Mouse (Mus musculus) urinary bladder, adult 18-20 months (tissue): Measurements from ENCODE around the gene Cask.

Experiments
- DNase-seq, 2 experiments: peaks; one replicate each; pipeline ENCODE4 v3.0.0; 2022; ENCODE audit warnings: low spot score in 2 of 2, mixed read lengths in 2 of 2

Gene Cask

DNA sequence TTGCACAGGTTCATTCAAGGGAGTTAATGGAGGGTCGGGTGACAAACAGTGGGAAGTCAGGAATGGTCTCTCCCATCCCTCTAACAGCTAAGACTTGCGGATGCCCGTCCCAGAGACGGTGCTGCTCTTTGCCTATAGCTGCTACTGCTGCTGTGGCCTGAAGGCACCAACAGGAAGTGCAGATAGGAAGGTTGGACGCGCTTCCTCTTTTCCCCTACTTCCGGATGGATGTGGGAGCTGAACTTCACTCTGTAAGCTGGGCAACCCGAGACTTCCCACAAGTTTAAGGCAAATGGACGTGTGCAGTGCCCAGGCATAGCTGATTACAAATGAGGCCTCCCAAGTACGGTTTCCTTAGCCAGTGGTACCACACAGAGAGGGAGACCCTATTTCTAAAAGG lies 333.1 kb downstream of the Cask start:
- no peak for DNase-seq

DNA sequence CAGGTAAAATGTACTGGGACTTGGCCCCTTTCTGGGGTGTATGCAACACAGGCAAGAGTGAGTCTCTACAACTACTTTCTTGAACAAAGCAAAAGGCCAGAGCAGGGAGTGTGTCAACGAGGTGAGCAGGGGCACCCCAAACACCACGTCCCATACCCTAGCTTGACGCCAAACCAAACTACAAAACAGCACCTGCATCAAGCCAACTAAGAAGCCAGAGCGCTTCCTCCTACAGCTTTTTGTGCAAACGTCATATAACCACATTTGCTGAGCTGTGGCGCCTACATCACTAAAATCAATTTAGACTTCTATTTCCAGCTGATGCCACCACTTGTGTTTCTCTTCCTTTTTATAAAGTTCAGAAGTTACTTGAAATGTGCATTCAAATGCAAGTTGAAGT lies 334.7 kb downstream of the Cask start:
- no peak for DNase-seq

DNA sequence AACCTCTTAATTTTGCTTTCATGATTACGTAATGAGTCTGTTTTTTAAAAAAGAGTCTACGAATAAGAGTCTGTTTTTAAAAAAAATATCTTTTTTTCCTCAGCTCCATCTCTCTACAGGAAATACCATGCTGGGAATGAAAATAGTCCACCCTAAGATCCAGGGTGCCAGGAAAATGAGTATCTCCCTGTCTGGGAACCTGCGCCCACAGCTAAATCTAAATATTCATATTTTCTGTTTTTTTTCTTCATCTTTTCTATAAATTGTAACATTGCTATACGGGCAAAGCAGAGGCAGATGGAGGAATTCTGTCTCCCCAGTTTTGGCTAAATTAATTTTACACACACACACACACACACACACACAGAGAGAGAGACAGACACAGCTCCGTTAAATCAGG lies 337.3 kb downstream of the Cask start:
- no peak for DNase-seq

DNA sequence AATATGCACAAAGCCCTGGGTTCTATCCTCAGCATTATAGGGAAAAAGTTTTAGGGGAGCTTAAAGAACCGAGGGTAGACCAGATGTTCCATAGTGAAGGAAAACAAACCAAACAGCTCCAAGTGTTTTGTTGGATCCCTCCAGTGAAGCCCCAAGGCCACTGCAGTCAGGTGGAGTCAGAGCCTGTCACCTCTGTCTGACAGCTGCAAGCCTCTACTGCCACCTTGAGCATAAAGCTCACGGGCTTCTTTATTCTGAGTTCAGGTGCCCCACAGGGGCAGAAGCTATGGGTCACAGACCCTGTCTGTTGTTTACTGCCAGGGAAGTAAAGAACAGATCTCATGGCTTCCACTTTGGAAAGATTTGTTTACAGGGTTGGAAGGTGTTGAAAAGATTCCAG lies 338.0 kb downstream of the Cask start:
- DNase-seq = no peak

DNA sequence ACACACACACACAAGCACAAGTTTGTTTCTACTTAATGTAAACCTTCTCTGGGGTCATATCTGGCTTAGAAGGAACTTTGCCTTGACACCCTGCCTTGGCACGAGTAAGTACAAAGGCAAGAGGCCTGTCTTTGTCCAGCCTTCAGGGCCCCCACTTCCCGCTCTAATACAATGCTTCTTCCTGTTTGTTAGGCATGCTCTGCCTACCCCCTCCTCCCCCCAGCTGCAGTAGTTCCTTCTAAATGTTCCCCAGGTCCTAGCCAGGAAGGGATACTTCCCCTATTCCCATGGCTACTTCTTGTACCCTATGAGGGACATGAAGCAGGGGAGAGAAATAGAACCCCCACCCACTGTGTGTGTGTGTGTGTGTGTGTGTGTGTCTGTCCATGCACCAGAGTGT lies 344.8 kb downstream of the Cask start:
- DNase-seq = no peak

DNA sequence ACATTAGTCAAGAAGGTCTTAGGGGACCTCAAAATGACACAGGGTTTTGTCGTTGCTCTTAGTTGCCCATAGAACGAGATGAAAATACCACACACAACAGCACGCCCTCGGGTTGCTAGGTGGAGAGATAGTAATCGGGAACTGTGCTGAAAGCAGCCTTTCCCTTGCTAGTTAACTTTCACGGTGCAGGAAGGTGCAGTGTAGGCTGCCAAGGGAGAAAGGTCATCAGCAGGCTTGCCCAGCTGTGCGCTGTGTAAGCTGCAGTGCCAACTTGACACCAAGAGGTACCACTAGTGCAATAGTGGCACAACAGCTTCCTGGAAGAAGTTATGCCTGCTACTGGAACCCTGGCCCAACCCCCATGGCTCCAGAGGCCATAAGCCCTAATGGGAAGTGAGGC lies 346.8 kb downstream of the Cask start:
- no peak for DNase-seq

DNA sequence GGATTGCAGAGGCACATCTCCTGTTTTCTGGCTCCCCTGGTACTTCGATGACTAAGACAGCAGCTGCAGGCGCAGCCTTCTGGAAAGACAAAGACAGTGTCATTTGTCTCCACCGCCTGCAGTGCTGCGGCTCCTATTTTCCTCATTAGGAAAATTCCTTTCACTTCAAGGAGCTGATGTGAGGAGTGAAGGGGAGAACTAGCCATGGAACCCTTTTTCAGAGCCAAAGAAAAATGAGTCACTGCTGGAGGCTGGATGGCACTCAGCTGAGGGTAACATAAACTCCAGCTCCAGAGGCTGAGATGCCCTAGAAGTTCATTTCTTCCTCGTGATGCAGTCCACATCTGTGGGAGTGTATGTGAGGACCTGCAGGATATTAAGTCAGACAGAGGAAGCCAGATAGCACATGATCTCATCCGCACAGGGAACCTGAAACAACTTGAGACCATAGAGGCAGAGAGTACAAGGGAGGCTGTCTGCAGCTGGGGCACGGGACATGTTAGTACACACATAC lies 348.2 kb downstream of the Cask start:
- DNase-seq = no peak

DNA sequence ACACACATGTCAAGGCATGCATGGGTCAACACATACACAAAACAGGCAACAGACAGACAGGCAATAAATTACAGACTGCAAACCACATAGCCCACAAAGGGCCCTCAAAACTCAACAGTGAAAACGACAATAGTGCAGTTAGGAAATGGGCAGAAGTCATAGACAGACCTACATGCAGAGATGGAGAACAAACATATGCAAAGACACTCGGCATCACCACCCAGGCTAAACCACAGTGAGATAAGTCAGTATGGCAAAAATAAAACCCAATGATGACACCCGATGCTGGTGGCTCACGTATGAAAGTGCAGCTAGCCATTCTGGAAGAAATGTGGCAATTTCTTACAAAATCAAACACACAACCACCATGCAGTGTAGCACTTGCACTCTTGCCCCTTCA lies 350.9 kb downstream of the Cask start:
- no peak for DNase-seq

DNA sequence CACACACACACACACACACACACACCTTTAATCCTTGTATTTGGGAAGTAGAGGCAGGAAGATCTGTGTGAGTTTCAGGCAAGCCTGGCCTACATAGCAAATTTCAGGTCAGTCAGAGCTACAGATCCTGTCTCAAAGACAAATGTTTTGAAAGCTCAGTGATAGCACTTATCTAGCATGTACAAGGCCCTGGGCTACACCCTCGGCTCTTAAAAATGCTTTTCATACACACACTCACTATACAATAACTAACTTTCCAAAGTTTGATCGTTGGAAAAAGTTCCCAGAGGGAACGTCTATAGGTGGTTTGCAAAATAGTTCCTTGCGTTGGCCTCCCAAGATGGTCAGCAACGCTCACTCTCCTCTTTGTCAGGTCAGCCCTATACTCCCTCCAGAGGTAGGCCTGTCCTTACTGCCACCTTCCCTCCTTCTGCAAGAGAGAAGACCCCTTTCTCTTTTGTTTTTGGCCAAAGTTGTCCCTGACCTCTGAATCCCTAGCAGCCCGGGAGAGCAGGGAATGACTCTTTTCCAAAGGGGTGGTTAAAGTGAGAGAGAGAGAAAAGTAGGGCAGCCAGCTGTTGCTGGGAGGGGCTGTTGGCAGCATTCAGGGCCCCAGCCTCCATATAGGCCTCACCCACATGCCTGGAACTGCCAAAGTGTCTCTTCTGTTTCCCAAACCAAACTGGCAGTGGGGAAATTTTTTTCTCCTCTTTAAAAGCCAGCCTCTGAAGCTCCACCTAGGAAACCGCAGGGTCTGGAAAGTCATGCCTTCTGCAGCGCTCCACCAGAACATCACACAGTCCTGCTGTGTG lies 356.1 kb downstream of the Cask start:
- DNase-seq = peak in 1 of 2 experiments; percentile 6

DNA sequence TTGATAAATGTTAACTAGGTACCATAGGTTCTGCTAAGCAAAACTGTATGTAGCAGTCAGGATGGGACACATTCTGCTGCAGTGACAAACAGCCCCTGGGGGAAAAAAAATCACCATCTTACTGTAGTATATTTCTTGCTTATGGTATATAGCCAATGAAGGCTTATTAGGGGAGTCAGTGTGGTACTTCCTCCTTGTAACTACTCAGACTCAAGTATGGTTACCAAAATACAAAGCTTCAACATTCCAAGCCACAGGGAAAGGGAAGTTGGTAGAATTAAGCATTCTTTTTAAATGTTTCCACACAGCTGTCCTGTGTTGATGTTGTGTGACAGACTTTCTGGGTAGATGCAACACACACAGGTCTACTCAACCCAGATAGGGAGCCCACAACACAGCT lies 358.2 kb downstream of the Cask start:
- DNase-seq = no peak

DNA sequence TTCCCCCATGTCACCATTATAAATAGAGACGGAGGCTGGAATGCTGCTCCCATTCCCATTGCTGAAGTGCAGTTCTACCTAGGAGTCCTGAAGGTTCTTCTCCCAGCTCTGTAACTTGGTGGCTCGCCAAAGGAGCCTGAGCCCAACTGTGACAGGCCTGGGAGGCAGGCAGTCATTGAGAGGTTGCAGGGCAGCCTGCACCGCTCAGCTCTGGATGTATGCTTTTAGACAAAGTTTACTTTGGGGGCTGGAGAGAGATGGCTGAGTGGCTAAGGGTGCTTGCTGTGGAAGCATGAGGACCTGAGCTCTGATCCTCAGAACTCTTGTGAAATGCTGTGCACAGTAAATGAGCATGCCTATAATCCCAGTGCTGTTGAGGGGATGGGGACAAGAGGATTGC lies 360.2 kb downstream of the Cask start:
- DNase-seq = no peak

DNA sequence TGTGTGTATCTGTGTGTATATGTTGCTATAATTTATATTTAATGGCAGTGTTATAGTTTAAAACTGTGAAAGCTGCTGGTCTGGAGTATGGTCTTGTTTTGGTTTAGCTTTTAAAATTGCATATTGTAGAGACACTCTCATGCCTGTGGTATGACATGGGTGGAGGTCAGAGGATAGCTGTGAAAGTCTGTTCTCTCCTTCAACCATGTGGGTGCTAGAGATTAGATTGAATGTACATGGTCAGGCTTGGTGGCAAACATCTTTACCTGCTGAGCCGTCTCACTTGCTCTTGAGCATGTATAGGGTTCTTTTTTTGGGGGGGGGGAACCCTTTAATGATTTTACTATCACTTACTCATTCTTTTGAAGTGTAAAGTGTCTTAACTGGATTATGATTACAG lies 361.4 kb downstream of the Cask start:
- DNase-seq = no peak

DNA sequence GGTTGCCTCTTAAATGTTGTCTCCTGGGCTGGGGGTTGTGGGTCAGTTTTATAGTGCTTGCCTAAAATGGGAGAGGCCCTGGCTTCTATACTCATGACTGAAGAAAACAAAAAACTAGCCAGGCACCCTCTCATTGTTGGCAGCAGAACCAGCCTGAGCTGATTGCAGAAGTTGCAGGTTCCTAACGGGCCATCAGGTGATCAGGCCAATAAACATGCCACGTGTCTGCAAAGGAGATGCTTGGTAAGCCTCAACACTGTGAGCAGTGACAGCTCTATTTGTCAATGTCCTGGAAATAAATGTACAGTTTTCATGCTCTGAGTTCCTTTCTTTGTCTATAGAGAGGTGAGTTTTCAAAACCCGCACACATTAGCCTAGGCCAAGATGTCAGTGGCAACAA lies 362.2 kb downstream of the Cask start:
- DNase-seq = no peak

DNA sequence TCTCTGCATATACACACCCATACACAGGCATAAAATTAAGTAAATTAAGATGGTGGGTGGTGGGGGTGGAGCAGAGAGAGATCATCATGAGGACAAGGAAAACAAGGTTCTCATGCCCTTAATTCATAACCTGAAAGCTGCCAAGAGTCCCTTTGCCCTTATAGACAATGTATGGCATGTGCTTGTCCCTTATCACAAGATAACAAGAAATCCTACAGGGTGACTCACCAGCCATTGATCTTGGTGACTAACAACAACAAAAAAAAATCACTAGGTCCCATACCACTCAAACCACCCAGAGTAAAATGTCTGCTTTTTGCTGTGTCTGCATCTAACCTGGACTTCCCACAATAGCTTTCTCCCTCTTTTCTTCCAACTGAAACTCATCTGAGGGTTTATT lies 366.7 kb downstream of the Cask start:
- no peak for DNase-seq

DNA sequence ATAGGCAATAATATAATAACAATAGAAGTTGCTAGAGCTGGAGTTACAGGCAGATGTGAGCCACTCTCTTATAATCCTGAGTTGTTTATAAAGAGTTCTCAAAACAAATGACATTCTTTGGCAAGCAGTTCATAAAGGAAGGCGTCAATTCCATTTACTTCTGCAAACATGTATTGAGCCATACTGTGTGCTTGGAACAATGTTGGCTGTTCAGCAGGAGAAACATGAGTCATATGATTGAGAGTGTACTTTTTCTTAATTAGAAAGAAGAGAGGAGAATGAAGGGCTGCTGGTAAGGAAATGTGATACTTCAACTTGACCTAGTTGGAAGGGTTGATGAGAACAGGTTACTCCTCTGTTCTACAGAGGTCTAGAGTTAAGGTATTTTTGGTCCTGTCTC lies 368.6 kb downstream of the Cask start:
- no peak for DNase-seq

DNA sequence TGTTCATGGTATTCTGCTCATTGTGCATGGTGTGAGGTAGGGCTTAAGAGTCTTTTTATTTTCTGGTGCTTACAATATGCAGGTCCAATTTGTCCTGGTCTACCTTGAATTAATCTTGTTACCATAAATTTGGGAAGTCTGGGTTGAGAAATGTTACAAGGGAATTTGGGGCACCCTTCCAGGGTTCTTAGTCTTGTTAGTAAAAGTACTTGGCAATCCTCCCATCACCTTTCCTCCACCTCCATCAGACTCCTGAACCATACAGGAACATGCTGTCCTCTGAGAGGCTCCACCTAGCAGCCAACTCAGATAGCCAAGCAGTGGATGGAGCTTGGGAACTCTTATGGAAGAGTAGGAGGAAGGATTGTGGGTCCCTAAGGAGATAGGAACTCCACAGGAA lies 371.6 kb downstream of the Cask start:
- DNase-seq = no peak

DNA sequence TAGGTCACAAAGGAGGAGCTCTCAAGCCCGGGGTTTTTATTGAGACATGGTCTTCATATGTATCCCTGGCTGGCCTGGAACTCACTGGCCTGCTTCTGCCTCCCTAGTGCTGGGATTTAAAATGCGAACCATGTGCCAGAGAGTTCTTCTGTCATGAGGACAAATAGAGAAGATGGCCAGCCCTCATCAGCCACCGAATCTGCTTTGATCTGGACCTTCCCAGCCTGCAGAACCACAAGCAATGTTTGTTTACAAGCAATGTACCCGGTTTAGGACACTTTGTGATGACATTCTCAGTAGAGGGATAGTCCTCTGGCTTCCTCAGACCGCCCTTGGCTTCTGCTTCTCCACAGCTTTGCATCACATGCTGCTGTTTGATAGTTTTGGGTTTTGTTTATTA lies 372.9 kb downstream of the Cask start:
- DNase-seq = no peak

DNA sequence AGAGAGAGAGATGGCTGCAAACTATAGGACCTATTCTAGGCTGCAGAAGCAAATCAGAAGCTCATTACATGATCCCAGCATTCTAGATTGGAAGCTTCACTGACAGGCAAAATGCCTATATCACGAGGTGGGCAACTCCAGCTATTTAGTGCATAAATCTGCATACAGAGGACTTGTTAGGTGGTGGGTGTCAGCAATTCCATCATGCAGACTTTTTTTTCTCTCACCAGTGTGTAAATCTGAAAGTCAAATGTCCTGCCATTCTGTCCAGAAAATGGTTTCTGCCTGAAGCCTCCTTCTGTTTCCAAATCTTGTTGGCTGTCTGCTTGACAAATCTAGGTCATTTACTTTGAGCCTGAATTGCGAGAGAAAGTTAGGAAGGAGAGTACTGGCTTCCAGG lies 373.6 kb downstream of the Cask start:
- DNase-seq = no peak

DNA sequence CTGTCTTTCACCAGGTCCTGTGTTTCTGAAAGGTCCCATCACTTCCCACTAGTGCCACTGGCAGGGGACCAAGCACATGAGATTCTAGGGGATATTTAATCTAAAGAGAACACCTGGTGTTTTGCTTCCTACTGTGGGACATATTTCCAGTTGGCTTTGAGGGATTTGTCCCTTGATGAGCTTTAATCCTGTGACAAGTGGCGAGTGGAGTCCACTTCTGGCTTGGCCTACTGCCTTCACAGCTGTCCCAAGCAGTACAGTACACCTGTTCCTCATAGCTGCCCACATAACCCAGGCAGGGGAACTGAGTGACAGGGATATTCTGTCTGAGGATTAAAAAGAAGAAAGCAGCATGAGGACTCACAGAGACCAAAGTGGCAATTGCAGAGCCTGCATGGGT lies 375.8 kb downstream of the Cask start:
- DNase-seq = no peak

DNA sequence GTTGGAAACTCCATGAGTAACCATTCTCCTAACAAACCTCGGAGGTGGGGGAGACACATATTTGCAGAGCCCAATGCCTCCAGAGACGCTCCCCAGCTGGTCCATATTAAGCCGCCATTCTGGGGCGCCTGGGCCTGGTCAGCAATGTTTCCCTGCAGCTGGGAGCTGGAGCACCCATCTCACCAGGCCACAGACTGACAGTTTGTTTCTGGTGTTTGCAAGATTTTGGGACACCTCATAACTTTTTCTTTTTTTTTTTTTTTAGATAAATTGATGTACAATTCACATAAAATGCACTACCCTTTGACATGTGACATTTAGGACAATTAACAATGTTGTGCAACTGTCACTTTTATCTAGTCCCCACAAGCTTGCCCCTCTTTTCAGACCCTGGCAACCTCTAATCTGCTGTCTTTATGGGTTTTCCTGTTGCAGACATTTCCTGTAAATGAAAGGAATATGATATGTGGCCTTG lies 378.4 kb downstream of the Cask start:
- DNase-seq = no peak

DNA sequence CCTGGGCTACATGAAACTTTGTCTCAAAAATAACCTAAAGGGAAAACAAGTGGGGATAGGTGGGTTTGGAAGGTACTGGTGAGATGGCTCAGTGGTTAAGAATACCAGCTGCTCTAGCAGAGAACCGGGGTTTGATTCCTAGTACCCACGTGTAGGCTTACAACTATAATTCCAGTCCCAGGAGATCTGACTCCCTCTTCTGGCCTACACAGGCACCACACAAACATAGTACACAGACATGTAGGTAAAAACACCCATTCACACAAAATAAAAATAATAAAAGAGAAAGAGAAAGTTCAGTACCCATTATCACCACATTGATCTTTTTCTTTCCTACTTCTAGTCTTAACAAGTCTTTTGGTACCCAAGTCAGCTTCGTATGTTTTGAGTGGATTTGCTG lies 379.2 kb downstream of the Cask start:
- DNase-seq = no peak

DNA sequence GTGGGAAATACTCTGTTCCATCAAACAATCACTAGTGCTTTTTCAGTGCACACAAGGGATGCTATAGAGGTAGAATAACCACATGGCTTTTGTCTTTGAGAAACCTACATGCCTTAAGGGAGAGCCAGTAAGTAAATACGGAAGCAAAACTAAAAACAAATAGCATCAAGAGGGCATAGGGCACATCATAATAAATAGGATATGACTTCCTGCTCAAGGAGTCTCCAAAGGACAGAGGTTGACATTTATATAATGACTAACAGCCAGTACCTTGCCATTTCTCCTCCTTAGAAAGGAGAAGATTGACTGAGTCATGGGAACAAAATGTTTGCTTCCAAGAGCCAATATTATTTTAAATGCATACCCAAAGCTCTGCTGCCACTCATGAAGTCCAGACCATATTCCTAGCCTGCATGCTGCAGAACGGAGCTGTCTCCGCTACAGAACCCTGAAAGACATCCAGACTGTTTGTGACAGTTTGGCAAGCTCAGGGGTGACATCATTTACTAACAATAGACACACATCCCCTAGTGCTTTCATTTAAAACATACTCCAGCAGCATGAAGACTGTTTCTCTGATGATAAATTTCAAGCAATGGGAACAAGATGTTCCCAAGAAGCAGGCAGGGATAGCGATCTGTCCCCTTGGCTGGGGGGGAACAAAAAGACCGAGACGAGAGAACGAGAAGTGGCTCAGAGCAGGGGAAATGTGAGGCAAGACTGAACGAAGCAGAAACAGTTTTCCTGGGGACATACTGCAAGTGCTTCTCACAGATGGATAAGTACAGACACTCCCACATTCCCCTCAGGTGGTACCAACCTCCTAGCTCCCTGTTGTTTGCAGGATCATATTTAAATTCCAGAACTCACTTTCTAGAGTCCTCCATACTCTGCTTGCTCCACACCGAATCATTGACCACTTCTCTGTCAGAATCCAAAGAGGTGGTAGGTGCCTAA lies 381.7 kb downstream of the Cask start:
- no peak for DNase-seq

DNA sequence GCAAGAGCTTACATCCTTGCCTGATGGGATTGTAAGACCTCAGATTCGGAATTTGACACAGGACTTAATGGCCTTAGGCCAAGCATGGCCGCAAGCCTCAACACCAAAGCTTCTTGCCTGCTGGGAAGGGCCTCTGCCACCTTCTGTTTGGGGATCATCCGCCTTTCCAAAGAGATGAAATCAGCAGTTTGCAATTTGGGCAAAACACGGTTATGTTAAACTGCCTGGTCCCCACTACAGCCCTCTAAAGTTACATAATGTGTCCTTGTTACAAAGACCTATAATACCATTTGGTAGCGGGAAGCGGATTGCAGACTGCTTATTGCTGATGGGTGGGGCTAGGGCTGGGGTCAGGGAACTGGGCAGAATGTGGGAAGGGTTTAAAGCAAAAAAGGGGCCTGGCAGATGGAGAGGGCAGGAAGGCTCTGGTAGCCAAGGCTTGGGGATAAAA lies 384.0 kb downstream of the Cask start:
- no peak for DNase-seq
